Mouse (Mus musculus) cerebellum, postnatal 36 days (tissue): ENCODE measurements at regions not wholly inside any gene's neighbourhood (a gene's known extent, or its start where the extent isn't known, plus 50 kb on each side); places are given as distances from the start of the nearest gene placed in this dataset.
"Not testable (repeated sequence)": the region's sequence is repeated elsewhere in the genome, so short reads cannot be mapped to it uniquely, and the experiment has no call there.

Source experiments
- DNase-seq, 2 experiments: peaks; one replicate each; pipeline ENCODE4 v3.0.0; 2021 to 2022; ENCODE audit warnings: mixed read lengths in 2 of 2

DNA sequence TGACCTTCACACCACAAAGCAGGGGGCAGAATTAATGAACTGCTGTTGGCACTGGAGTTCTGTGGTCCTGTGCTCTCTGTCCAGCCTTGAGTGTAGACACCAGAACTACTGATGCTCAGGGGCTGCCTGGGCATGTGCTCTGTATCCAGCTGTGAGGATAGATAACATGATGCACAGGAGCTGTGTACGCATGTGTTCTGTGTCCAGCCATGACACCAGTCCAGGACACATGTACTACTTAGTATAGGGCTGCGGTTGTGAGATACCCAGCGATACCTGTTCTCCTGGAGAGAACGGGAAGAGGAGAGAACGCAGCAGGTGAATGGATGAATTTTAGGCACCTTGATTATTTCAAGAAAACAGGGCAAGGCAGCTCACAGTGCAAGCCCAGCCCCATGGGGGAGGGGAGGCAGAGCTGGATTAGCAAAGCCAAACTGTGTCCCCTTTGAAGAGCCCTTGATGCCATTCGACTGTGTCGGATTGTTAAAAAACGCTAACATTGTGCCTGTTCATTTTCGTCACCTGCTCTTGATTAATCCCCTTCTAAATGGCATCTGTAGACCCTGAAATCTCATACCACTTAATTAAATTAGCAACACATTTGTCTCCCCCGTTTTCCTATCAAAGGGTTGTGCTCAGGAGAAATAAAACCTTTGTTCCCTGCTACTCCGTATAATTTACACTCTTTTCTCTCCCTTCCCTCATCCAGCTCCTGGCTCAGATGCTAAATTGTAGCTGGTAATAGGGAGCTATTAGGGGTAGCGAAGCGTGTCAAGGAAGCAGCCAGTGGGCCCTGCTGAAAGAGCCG is 218.8 kb upstream of the Irx4 start:
- no peak for DNase-seq

DNA sequence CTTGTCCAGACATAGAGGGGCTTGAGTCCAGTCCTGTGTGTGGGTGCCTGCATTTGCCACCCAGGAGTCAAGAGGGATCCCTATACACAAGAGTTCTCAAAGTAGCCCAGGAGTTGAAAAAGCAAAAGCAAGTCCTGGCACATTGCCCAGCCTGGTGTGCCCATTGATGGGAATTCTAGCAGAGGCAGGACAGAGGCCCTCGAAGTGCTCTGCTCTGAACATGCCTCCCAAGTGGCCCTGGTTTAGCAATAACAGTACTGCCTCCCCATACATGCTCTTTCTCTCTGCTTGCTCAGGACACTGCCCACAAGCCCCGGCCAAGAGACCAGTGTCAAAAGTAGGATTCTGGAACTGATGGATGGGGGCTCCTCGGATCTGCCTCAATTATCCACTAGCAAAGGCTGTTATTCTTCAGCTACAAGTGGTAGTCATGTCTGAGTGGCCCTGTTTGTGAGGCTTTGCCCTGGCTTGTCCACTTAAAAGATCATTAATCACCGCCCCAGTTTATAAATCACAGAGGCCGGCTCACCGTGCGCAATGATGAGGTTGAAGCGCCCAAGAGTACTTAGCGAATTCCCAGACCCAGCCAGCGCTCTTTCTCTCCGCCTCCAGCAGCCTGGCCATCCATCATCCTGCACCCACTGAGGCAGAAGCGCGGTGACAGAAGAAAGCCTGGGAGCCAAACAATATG is 190.3 kb upstream of the Irx4 start:
- no peak for DNase-seq

DNA sequence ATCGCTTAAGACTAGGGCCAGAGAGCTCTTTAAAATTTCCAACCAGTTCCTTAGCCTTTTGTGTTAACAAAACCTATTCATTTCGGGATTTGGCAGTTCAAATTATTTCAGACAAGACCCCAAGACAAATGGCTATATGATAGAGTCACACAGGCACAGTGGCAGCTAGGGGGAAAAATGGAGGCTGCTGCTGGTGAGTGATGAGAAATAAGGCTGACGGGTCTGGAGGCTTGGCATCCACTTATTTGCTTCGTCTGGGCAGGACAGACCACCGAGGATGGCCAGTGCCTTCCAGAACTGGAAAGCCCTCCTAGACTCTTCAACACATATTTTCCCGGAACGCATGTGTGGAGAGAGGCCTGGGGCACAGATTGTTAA is 189.8 kb upstream of the Irx4 start:
- DNase-seq: no peak

DNA sequence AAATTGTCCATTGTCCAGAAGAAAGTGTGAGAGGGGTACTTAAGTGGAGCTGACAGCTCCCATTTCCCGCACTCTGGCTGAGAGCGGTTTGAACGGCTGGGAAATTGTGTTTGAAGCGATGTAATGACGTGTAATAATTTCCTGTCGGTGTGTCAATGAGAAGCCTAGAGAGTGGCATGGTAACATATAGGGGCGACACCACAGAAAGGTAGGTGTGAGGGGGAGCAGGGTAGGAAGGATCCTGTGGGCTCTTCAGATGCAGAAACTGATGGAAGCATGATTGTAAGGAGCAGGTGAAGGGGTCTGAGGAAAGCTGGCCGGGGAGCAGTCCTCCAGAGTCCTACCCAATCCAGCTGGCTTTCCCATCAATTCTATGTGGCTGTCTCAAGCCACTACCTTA is 189.2 kb upstream of the Irx4 start:
- no peak for DNase-seq

DNA sequence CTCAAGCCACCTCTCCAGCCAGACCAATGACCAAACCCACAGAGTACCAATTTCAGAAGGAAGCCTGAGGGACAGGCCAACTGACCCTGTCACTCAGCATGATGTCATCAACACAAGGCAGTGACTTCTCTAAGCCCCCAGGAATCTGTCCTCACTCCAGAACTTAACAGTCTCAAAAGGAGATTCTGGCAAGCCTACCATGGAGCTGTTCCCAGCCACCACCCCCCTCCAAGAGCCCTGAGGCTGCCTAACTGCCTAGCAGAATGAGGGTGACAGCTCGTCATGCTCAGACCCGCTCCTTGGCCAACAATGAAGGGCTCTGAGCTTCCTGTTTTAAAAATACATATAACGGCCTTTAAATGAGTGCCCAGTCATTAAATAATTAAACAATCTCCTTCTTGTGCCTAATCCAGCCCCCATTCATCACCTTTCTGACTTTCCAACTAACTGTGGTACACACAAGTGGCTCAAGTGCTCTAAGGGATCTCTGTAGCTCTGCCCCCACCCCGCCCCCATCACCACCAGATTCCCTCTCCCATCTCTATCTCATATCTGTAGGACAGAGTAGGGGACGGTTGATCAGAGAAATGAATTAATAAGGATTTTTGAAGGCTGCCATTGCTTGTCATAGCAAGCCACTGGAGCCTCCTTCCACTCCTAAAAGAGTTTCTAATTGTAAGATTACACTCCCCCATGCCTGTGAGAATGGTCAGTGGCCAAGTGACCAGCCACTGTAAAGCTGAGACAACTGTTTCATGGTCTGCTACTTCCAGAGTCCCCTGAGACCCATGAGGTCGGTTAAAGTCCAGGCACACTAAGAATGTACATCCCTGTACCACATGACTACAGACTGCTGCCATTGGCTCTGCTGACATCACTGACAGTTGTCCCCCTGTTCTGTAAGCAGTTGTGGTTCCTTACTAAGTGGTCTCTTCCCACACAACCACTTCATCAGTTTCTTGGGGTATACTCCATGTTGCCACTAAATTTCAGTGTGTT is 188.1 kb upstream of the Irx4 start:
- DNase-seq: no peak

DNA sequence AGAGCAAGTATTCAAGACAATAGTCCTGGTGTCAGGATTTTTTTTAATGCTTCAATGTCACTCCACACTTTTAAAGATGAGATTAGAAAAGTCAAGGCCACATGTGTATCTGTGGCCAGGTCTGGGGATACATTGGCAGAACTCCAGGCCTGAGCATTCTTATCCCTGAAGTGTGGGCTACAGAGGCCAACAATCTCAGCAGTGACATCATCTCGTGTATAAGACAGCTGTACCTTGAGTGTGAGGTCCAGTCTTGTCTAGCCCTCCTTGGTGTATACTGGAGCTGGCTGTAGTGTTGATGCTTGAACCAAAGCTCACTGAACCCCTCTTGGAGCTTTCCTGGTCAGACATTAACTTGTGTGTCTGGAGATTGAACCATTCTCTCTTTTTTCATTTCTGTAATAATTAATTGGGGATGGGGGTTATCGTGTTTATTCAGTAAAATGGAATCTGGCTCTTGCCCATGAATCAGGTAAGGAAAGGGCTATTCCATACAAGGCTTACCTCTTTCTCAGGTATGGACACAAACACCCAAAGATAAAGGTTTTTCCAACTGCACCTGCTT is 182.3 kb upstream of the Irx4 start:
- no peak for DNase-seq

DNA sequence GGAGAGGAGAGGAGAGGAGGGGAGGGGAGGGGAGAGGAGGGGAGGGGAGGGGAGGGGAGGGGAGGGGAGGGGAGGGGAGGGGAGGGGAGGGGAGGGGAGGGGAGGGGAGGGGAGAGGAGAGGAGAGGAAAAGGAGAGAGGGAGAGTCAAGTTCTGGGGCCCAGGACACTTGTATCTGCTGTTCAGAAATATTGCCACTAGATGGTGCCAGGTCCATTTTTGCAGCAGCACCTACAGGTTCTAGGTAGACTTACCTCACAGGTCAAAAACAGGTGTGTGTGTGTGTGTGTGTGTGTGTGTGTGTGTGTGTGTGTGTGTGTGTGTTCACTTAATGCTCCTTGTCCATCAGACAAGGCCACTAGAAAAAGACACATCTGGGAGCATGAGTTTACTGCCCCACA is 172.5 kb upstream of the Irx4 start:
- DNase-seq: not testable (repeated sequence)

DNA sequence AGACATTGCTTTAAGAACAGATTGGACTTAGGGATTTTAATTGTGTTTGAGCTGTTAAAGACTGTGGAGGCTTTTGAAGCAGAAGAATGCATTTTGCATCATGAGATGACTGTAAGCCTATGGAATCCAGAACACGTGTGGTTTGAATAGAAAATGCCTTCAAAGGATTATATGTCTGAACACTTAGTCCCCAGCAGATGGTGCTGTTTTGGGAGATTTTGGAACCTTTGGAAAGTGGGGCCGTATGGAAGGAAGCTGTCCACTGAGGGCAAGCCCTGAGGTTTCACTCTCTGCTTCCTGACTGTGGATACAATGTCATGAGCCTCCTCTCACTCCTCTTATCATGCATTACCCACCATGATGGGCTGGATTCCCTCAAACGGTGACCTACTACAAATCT is 168.4 kb upstream of the Irx4 start:
- DNase-seq: no peak

DNA sequence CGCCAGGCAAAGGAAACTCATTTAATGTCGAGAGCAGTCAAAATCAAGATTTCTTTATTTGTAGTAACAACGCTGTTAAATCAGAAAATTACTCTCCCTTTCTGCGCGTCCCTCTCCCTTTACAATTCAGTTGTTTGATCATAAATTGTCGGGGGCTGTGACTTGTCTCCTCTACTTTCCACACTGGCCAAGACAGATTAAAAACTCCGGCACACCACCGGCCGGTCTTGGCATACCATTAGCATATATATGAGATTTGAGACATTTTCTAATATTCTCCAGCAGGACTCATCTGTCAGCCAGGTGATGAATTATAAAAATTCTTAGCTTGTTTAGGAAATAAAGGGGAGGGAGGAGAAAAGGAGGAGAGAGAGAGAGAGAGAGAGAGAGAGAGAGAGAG is 162.8 kb upstream of the Irx4 start:
- no peak for DNase-seq

DNA sequence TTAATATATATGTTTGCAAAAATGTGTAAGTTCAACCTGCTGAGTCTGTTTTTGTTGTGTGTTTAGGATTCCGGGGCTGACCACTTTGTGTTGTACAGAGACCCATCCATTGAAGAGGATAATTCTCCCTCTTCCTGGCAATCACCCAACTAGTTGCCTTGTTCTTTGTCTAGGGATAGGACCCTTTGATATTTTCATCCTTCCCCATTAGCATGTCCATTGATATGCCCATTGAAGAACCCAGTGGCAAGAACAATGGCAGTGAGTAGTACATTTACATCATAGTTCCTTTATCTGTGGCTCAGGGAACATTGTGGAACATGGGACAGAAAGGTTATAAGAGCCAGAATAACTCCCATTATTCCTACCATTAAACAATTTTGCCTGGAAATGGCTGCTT is 160.9 kb upstream of the Irx4 start:
- DNase-seq: no peak

DNA sequence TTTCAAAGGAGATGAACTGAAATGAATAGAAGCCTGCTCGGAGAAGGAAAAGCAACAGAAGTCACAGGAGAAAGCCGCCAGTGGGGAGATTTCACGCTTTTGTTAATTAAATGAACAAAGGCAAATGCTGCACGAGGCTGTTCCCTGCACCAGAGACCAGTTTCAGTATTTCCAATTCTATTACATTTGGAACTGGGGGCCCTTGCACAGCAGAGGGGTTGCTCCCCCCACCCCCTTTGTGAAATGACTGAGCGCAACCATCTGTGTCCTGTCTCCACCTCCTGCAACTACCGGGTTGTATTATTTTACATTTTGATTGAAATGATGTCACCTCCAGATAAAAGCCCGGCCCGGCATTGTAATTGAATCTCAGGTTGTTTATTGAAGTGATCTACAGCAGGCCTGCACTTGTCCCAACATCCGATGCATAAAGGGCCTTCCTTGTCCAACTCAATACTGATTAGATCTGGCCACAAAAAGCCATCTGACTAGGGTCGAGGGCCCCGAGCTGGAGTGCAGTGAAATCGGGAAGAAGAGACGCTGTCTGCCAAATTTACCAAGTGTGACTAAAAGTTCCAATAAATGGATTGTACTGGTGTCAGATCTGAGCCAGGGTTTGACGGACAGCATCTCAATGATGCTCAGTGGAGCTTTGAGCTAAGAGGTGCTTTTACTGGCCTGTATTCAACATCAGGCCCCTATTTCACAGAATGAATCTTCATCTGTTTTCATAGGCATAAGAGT is 152.9 kb upstream of the Irx4 start:
- DNase-seq: no peak

DNA sequence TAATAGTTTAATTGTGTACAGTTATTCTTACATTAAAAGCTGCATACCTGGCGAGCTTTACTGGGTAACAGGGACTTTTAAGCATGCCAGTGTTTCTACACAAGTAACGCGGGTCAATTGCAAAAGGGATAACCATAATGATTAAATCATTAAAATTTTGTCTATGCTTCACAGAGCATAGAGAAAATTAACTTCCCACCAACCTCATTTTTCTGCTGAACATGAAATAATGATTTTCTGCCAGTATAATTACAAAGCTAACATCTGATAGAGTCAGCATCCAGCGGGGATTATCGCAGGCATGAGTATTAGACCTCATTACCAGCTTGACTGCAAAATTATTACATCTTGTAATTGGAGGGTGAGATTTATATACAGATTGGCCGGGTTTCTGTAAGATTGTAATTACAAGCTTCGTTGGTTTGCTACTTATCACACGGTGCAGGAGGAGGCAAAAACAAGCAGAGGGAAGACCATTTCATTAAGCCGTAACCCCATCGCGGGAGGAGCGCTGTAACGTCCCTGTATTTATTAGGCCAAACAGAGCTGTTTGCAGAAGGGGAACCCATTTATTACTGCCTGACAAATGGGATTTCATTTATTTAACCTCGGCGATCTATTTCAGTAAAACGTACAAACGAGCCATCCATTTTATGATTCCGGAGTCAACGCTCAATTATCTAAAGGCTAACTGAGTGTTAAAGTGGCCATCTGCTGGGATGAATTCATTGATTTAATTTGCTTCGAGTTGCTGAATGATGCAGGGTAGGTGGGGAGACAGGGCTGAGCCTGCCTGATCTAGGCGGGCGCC is 143.3 kb upstream of the Irx4 start:
- no peak for DNase-seq

DNA sequence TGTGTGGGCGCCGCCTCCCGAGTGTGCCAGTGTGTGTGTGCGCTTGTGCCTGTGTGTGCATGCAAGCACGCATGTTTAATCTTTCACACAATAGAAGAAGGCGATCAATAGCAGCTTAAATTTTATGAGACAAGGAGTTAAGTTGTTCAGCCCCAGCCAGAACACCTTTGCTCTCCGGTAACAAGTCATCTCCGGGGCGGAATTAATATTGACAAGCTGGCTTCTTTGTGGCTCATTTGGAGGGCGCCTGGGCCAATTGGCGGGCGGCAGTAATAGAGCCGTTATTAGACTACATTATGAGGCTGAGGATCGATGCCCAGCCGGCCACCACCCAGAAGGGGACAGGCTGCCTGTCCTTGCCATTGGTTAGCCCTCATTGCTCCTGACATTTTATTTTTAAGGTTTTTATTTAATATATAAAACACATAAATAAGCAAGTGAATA is 142.6 kb upstream of the Irx4 start:
- peak in 1 of 2 experiments; percentile 1 for DNase-seq

DNA sequence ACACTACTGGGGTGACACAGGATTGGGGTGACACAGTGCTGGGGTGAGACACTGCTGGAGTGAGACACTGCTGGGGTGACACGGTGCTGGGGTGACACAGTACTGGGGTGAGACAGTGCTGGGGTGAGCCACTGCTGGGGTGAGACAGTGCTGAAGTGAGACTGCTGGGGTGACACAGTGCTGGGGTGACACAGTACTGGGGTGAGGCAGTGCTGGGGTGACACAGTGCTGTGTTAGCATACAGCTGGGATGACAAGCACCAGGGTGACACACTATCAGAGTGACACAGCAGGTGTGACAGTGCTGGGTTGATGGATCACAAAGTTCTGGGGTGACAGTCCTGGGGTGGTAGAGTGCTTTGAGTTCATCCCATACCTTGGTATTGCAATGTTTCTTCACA is 137.3 kb upstream of the Irx4 start:
- no peak for DNase-seq

DNA sequence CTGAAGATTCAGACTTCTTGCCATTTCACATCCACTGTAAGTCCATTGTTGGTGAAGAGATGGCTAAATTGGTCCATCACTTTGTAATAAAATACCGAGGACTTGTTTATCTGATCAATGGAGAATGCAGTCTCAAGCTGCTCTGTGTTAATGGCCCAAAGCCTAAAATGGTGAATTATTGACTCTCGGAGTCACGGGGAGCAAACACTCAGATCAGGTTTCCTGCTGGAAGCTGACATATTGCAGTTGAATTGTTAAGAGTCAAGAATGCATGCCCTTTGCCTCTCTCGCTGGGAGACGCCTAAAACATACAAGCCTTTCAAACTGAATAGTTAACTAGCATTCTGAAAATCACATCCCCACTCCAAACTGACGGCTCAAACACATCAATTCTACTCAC is 129.0 kb upstream of the Irx4 start:
- DNase-seq: no peak

DNA sequence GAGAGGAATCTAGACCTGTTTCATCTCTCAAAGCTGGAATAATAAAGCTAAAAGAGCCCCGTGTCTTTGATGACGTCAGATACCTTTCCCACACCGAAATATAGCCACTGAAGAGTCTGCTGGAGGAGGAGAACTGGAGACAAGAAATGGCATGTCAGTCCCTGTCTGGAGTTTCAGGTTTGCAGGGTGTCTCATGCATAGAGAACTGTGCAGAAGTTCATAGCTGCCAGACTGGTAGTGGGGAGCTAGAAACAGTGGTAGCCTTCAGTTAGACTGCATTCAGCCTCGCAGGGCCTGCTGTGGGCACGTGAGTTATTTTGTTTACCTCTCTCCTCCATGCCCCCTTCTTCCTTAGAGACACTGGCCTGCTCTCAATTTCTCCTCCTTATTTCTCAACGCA is 127.5 kb upstream of the Irx4 start:
- no peak for DNase-seq

DNA sequence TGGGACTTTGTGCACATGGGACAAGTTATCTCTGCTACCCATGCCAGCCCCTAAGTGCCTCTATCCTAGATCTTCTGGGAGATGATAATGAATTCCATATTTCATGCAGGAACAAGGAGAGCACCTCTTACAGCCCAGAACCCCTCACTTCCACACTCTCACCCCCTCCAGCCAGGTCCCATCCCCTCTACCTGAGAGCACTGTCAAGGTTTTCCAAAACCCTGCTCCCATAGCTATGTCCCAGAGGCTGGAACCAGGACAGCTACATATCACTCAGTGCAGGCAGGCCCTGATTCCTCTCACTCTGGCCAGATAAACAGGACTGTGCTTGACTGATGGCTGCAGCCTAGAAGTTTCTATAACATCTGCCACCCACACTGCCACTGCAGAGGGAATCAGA is 125.3 kb upstream of the Irx4 start:
- no peak for DNase-seq

DNA sequence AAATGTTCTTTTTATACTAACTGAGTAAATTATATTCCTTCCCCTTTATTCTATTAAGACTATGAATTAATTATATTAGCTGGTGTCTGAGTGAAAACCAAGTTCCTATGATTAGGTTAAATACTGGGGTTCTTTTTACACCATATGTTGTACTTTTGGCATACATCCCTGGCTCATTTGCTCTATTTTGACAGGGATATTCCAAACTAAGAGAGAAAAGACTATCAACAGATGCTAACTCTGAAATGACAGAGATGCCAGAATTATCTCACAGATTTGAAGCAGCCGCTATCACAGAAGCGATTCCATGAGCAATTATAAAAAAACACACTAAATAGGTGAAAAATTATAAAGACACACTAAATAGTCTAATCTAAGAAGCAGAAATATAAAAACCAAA is 119.0 kb upstream of the Irx4 start:
- no peak for DNase-seq

DNA sequence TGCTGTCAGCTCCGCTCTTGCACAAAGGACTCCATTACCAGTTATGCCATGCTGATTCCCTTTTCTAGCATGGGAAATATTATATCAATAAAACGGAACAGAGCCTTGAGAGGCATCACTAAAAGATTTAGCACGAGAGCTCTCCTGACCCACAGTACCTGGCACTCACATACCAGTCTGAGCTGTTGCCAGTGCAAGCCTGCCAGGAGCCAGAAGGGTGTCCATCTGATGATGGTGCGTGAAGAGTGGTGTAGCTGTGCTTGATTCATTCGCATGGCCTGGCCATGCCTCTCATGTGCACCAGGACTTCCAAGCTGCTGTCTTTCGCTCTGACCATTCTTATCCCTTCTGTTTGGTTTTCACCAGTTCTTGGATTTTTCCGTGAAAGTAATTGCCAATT is 102.3 kb upstream of the Irx4 start:
- DNase-seq: peak; percentile 14 to 16

DNA sequence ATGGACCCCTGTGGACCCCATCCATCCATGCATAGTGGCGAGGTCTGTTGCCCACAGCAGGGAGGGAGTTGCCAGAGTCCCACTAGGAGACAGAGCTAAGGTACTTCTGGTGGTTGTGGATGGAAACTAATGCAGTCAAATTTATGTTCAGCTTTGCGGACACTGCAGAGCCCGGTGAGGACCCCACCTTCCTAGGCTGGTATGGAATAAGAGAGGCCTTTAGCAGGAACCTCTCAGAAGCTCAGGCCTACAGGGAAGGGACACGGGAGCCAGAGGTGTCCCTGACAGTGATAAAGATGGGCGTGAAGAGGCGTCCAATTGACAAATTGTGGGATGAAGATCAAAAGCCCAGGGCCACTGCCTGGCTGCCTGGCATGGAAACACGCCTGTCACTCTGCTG is 100.8 kb upstream of the Irx4 start:
- no peak for DNase-seq

DNA sequence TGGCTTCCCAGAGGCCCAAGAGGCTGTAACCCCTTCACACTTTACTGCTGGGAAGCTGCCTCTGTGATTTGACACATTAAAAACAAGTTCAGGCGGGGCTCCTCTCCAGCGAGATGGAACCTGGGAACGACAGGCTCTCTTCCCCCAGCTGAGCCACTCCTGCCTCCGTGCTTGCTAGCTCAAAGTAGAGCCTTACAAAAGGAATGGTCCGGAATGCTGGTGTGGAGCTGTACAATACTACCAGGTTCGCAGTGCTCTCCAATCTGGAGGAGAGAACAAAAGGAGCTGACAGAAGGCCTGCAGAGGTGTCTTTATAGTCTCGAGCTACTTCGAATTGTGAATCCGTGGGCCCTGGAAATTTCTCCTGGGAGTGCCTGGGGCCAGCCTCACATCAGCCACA is 100.4 kb upstream of the Irx4 start:
- DNase-seq: peak in 1 of 2 experiments; percentile 3
